Mouse (Mus musculus) testis, adult 2 months (tissue): Measurements from ENCODE around the gene Tmem204.

Source experiments
- CTCF ChIP-seq: fragments of 200-500 bp; IDR thresholded peaks from 2 replicates; pipeline ENCODE4 v1.5.1; 2012; ENCODE audit warnings: low read depth, mild to moderate bottlenecking, inconsistent platforms, low read length, moderate library complexity; ENCODE audit not compliant: control insufficient read depth, insufficient read depth, insufficient replicate concordance
- POLR2A ChIP-seq: fragments of 200-500 bp; IDR thresholded peaks from 2 replicates; pipeline ENCODE4 v1.6.1; 2012; ENCODE audit warnings: low read depth, mild to moderate bottlenecking, inconsistent platforms, low read length, moderate library complexity; ENCODE audit not compliant: control insufficient read depth

DNA sequence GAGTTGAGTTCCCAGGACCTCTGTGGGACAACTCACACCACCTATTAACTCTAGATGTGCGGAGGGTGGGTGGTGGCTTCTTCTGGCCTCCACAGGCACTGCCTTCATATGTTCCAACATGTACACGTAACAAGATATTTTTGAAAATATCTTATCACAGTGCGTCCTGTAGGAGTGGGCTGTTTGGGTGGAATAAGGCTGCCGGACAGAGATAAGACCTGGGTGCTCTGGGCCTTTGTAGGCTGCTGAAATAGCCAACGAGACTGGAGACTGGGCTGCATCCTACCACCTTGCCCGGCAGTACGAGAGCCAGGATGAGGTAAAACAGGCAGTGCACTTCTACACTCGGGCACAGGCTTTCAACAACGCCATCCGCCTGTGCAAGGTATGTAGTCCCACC, 5.8 kb upstream of the Tmem204 start:
- TF ChIP-seq CTCF (no peak), POLR2A (no peak)
